Mouse (Mus musculus): ENCODE measurements around the gene Lgals12. TPM values are rescaled to one million over a fixed set of nuclear protein-coding genes. Genes with fewer than 3 reads are reported as not detected.

Lgals12 gene
- under 1 TPM; 0.22 to 0.63 (median 0.38) TPM for total RNA-seq (2022)

DNA sequence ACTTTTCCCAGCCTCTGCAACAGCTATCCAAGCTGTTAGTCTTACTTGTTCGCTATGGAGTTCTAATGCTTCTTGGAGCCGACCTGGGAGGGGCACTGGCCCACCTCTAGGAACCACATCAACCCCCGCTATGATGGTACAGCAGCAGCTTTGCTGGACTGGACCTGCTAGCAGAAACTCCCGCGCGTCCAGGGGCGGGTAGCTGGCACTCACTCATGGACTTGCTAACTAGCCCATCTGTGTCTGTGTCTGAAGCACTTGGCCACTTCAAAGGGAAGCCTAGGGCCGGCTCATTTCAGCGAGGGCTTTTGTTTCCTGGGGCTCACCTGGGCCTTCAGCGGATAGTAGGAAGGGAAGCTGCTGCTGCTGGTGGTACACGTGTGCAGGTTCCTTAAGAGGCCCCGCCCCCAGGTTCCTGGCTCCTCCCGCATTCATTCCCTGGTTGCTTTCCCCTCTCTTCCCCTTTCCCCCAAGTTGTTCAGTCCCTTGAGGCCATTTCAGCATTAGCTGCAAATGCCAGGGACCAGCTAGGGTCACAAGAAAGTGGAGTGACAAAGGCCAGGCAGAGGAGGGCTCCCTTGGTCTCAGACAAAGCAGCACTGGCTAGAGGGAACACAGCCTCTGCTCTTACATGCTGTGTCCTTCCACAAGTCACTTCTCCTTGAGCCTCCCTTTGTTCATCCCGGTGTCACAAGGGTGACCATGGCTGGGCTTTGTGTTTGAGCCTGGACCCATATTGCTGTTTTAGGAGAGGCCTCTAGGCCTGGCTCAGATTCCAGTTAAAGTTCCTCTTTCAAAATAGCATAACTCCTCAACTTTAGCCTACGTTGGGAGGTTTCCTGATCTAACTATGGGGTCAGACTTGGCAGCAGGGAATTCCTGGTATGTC is at the start of gene Lgals12:
Gene Lgals12, minus strand, starts transcription at position 393 of the 889 bp plus-strand sequence.
- peak in 1 of 2 experiments; percentile 47 for DNase-seq (ENCODE audit: low spot score in 2 of 2)

DNA sequence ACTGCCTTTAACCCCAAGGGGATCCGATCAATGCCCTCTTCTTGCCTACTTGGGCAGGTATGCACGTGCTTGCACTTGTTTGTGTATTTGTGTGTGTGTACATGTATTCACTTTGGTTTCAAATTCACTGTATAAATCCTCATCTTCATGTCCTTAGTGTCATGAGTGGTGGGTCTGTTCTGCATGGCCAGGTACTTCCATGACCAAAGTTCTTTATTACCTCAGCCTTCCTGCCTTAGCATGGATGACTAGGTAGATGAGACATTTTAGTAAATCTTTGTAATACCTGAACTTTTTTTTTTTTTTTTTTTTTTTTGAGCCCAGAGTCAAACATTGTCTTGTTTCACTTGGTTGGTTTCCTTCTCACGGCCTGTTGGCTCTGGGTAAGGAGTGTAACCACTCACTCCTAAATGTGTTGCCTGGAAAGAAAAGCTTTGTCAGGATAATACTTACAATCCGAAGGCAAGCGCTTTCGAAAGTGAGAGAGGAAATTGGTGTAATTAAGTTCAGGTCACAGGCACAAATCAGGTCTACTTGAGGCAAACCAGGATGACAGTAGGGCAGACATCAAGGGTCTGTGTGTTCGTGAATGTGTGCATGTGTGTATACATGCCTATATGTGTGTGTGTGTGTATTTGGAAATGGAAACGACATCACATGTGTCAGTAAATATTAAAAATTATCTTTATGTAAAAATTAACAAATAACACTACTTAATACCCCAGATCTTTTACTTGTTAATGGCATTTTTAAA is 42.1 kb upstream of the Lgals12 start:
- no peak for DNase-seq (ENCODE audit: low spot score in 2 of 2)

DNA sequence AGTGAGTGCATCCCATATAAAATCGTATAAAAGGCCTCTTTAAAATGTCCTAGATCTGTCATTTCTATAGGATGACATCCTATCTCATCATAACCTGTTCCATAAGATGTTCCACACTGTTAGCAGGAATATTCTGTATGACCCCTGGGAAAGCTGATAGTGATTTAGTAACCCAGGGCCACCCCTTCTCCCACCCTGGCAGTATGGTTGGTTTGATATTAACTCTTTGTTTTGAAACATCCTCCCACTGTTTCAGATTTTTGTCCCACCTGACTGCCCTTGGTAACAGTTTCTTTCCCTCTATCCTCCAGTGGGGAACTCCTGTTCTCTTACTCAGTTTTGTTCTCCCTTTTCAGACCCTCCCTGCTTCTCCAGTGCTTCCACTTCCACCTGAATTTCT is 26.8 kb upstream of the Lgals12 start:
- no peak for DNase-seq (ENCODE audit: low spot score in 2 of 2)

DNA sequence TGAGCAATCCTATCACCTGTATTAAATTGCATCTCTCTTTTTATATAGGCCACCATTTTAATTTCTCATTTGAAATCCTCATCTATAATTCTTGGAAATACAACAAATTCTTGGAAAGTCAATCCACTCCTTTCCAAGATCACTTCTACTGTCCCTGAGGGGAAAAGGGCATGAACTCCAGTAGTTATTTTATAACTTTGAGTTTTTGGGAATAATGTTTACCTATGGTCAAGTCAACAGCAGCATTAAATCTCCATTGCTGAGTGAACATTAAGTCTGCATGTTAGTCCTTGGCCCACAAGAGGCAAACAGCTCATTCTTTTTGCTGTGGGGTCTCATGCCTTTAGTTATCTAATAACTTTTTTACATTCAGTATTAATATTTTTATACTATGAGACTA is 26.0 kb upstream of the Lgals12 start:
- no peak for DNase-seq (ENCODE audit: low spot score in 2 of 2)

DNA sequence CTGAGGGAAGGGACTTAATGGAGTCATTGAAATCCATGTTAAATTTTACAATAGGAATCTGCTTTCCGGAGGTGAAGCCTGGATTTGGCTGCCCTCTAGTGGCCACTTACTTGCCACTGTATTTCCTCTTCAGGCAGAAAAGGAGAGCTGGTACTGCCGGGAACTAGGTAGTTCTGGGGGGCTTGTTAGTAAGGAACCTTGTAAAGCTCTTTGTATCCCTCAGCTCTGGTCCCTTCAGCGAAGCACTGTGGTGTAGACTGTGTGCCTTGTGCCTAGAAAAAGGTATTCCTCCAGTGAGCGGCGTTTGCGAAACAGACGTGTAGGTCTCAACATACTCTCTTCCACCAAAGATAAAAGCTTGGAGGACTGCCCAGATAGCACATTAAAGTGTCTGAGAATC is 10.7 kb upstream of the Lgals12 start:
- peak in 1 of 2 experiments; percentile 67 for DNase-seq (ENCODE audit: low spot score in 2 of 2)

DNA sequence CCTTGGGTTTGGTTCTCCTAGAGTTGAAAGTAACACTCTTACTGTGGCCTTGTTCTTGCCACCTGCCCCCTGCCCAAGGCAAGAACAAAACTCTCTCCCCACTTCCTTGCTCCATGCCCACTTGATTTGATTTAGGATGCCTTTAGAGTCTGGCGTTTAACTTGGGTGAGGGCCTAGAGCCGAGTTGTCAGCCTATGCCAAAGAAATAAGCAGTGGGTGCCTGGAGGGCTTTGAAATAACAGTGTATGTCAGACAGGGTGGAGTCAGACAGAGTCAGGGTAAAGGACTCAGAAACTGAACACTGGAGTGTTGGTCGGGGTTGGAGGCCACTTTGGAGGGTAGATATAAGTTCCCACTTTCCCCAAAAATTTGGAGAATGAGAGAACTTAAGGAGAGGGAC is 10.1 kb upstream of the Lgals12 start:
- DNase-seq (ENCODE audit: low spot score in 2 of 2): no peak

DNA sequence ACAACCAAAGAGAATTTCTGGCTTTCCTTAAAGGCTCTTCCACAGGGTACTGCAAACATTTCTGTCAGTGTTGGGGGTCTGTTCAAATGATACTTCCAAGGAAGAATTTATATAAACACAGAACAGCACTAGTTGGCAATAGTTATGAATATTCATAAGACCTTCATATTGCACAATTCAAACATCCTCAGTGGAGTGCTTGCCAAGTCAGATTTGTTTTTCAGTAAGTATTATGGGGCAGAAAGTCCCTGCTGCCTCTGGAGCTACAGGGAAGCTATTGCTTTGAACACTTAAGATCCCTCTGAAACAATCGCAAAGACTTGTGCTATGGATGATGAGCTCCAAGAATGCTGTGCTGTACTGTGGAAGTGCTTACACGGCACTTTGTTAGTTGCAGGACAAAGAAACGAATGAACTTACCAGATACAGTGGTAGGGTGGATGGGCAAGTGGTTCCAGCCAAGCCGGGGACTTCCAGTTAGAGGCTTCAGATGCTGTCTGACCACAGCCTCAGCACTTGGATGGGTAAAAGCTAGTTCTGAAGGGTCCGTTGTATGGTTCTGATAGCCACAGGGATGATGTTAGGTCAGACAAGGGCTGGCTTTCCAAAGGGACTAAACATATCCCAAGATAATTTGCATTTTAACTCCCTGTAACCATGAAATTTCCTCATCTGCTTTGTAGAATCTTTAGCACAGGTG is 9.4 kb upstream of the Lgals12 start:
- no peak for DNase-seq (ENCODE audit: low spot score in 2 of 2)

DNA sequence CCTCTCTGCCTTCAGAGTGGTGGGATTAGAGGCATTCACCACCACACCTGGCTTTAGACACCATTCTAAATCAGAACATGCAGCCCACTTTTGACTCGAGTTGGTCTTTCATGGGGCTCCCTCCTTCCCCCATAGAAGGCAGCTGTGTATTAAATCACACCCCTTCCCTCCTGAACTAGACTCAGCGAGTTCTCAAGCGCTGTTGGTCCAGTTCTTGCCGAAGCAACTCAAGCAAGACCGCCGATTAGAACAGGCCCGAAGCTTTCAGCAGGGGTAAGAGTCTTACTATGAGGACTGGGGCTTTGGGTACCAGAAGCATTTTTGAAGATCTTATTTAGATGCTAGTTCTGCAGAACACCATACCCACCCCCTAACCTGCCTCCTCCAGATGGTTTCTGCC is 6.2 kb upstream of the Lgals12 start:
- no peak for DNase-seq (ENCODE audit: low spot score in 2 of 2)

DNA sequence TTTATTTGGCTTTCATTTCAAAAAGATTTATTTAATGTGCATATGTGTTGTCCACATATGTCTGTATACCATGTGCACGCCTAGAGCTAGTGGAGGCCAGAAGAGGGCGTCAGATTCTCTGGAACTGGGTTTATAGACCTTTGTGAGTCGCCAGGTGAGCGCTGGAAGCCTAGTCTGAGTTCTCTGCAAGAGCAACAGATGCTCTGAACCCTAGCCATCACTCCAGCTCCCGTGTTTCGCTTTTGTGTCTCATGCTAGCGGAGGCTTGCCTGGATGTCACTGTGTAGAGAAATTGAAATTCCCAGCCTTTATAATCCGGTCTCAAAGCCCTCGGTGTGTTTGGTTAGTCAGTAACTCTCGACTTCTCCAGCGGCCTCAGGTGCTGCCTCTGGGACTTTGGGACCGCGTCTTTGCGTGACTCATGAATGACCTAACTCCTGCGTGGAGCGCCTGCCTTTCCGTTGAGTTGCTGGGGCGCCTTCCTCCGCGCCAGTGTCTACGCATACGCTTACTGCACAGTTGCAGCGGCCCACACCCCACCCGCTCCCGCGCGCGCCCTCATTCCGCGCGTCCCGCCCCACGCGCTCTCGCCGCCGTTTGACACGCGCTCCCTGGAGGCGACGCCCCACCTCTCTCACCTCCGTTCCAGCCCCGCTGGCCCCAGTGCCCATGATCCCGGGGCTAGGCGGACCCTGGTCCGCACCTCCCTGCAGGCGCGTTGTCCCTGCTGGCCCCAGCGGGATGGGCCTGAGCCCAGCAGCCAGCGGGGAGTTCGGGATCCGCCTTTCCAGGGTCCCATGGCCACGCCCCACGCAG is 5.2 kb upstream of the Lgals12 start, which contains the start of gene Hrasls5:
Gene Hrasls5, plus strand, starts transcription at position 600 of the 816 bp plus-strand sequence.
- peak; percentile 30 to 49 for DNase-seq (ENCODE audit: low spot score in 2 of 2)

DNA sequence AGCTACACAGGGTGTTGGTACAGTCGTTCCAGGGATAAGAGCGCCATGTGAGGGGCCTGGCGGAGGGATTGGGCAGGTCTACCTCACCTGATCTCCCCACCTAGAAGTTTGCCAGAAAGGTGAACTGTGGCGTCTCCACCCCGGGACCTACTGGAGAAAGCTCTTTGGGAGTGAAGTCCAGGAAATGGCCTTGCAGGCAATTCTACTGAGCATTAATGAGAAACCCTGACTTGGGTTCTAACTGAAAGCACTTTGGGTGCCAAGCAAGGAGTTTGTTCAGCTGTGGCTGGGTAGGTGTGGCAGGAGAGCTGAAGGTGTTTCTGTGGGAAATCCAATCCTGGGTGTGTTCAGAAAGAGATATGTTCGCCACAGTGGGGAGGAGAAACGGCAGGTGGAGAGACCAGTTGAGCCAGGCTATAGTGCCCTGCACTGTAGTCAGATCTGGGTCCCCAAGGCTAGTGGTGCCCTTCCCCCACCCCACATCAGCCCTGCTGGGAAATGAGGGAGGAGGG is 753 bp upstream of the Lgals12 start:
- DNase-seq (ENCODE audit: low spot score in 2 of 2): no peak

DNA sequence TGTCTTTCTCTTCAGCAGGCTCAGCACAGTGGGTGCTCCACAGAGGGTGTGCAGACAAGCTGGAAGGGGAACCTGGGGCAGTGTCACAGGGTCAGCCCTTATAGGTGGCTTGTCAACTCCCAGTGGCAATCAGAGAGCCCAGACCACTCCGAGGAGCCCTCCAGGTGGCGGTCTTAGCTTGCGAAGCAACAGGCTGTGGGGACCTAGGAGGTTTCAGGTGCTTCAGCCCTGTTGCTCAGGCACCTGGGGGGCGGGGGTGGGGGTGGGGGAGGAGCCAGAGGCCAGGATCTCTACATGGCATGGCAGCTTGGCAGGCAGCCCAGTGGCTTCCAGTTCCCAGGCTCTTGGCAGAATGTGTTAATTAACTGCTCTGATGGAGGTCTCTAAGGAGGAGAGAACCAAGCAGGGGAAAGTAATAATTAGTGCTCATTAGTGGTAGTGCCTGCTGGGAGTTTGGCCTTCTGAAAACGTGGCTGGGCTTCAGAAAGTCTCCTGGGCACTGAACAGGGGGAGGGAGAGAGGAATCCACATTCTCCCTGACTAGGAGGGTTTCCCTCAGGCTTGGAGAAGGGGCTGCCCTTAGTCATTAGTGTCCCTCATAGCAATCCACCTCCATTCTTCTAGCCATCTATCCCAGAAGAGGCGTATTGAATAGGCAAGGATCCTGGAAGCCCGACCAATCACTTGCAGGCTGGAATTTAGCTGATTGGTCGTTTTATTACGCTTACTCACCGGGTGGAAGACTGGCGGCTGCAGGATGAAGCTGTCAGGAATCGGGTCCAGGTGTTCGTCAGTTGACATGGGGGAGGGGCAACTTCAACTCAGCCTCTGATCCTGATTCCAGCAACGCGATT is 836 bp downstream of the Lgals12 start:
- peak; percentile 65 to 82 for DNase-seq (ENCODE audit: low spot score in 2 of 2)

DNA sequence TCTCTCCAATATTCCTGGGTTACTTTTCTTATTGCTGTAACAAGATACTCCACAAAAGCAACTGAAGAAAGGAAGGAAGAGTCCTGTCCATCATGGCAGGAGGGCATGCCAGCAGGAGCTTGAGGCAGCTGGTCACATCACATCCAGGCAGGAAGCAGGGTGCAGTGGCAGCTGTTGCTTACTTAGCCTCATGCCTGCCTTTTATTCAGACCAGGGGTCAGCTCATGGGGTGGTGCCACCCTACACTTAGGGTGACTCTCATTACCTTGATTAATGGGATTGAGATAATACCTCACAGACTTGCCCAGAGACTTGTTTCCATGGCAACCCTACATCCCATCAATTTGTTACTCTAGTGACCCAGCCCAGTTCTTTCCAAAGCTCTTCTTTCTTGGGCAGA is 2.0 kb downstream of the Lgals12 start:
- DNase-seq (ENCODE audit: low spot score in 2 of 2): no peak

DNA sequence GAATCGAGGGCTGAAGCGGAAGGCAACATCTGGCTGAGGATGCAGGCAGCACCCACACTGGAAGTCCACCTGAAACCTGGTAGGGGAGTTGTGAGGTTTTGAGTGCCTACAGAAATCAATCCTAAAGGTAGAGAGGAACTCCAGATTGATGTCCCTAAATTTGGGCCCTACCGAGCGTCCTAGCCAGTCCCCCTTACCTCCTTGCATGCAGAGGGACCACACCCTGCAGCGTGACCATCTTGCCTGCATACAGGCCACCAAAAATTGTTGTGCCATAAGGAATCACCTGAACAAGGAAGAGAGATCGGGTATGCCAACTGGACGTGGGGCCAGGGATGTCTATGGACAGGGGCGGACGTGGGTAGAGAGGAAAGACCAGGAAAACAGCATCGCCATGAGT is 2.9 kb downstream of the Lgals12 start:
- no peak for DNase-seq (ENCODE audit: low spot score in 2 of 2)

DNA sequence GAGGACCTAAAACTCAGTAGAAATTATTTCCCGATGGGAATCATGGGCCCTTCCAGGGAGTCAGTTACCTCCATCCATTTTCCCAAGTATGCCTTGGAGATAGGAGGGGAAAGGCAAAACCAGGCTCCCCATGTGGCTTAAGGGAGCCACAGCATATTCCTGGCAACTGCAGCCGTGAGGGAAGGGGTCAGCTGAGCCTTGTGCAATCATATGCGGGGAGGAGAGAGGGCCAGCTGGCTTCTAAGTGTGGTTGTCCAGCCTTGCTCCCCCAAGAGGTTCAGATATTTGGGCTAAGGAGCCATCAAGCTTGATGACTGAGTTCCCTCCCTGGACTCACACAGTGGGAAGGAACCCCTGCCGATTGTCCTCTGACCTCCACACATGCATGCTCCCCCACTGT is 5.4 kb downstream of the Lgals12 start:
- DNase-seq (ENCODE audit: low spot score in 2 of 2): no peak

DNA sequence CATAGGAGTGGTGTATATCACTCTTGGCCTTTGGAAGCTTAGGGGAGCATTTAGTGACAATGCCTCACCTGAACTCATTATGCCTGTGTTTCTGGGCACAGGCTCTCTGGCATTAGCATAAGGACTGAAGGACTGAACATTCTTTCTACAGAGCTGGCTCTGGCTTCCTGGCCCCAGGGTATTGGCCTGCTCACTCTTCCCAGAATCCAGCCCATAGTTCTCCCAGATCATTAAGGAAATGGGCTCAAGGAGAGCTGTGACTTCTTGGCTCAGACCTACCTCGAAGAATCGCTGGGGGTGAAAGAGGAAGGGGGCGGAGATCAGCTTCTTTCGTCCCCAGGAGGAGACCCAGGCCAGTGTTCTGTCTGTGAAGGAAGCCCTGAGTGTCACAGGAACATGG is 8.5 kb downstream of the Lgals12 start:
- DNase-seq (ENCODE audit: low spot score in 2 of 2): no peak

DNA sequence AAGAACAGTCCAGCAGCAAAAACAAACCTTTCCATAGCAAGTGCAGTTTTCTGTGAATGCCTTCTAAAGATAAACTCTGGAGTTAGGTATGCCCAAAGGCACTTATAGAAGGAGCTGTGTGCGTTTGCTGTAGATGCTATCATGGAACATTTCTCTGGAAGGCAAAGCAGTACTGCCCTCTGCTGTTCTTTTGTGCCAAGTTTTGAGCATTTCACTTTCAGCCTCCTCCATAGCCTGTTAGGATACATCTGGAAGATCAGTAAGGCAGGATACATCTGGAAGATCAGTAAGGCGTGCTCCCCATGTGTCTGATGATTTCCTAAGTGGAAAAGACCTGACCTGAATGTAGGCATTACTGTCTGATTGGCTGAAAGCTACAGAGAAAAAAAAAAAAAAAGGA is 11.5 kb downstream of the Lgals12 start:
- peak; percentile 33 to 44 for DNase-seq (ENCODE audit: low spot score in 2 of 2)

DNA sequence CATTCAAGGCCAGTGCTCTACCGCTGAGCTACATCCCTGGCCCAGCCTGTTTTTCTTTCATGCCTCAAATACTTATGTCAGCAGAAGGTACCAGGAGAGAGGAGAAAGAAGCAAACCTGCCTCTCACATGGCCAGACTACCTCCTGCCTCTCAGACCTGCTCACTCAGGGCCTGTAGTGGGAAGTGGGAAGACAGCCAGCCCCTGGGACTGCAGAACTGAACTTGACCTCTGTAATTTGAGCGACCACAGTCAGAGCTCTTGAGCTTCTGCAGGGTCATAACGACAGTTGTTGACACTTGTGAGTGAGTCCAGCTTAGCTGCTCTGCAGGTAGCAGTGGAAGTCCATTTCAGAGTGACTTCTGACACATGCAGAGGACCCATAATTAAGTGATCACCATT is 15.0 kb downstream of the Lgals12 start:
- DNase-seq (ENCODE audit: low spot score in 2 of 2): no peak

DNA sequence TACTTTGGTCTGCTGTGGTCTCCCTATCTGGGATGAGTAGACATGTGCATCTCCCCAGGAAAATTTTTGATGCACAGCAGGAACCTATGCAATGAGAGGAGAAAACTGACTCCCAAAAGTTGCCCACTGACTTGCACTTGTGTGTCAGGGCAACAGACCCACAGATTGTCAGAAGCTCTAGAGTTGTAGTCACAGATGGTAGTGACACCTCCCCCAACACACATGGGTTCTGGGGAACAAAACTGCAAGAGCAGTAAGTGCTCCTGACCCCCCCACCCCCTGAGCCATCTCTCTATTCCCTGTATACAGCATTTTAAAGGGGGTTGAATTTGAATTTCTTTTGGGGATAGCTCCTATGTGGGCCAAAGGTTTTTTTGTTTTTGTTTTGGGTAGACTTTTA is 16.2 kb downstream of the Lgals12 start:
- no peak for DNase-seq (ENCODE audit: low spot score in 2 of 2)

DNA sequence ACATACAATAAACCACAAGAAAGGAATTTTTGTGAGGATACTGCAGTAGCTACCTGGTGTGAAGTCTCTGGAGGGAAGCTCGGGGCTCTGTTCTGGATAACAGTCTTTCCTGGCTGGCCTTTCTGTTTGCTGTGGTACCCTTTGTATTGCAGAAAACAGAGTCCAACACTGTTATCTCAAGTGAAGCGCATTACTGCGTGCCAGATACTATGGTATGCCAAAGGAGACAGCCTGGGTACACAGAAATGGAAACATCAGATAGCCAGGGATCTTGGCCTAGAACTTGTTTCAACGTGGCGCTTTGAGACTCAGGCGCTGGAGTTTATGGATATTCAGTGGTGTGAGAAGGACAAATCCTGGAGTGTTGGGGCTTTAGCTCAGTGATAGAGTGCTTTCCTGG is 21.2 kb downstream of the Lgals12 start:
- no peak for DNase-seq (ENCODE audit: low spot score in 2 of 2)

DNA sequence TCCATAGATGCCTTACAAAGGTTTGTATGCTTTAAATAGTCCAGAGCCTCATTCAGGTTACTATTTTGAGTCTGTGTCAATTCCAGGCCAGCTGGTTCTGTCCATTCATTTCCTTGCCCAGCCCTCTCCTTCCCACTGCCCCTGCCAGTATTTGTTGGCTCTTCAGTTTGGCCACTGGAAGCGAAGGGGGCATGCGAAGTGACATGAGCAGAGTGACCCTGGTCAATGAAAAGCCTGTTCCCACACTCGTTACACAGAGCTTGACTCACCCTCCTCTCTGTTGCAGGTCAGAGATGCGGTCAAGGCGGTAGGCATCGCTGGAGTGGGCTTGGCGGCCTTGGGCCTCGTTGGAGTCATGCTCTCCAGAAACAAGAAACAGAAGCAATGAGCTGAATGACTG is 21.7 kb downstream of the Lgals12 start:
- peak in 1 of 2 experiments; percentile 37 for DNase-seq (ENCODE audit: low spot score in 2 of 2)
